Mouse (Mus musculus) heart, adult 2 months (tissue): ENCODE results near the gene Robo1. TPM values are rescaled to one million over a fixed set of nuclear protein-coding genes. Genes with fewer than 3 reads are reported as not detected.

Experiments used
- DNase-seq, 2 experiments: peaks; one replicate each; pipeline ENCODE4 v3.0.0; 2021
- H3K27ac ChIP-seq: fragments of 200-600 bp; 2 replicates; pipeline ENCODE4 v1.8.1; 2022
- H3K27me3 ChIP-seq: fragments of 200-500 bp; 2 replicates; pipeline ENCODE4 v1.6.1; 2012; ENCODE audit warnings: mild to moderate bottlenecking, low read length, inconsistent platforms, mixed read lengths; ENCODE audit not compliant: control insufficient read depth, insufficient read depth
- H3K36me3 ChIP-seq: fragments of 200-500 bp; 2 replicates; pipeline ENCODE4 v1.6.1; 2012; ENCODE audit warnings: low read length, inconsistent platforms; ENCODE audit not compliant: control insufficient read depth, insufficient read depth
- H3K4me1 ChIP-seq: fragments of 200-500 bp; 2 replicates; pipeline ENCODE4 v1.6.1; 2011; ENCODE audit warnings: low read length; ENCODE audit not compliant: control insufficient read depth, insufficient read depth
- H3K4me3 ChIP-seq: fragments of 200-600 bp; 2 replicates; pipeline ENCODE4 v1.8.1; 2022
- H3K79me2 ChIP-seq: fragments of 200-500 bp; replicated peaks from 2 replicates; pipeline ENCODE4 v1.6.1; 2012; ENCODE audit warnings: mild to moderate bottlenecking, inconsistent platforms, low read length, moderate library complexity, mixed read lengths; ENCODE audit not compliant: control insufficient read depth, insufficient read depth
- H3K9ac ChIP-seq: fragments of 200-500 bp; 2 replicates; pipeline ENCODE4 v1.6.1; 2012; ENCODE audit warnings: low read depth, mild to moderate bottlenecking, control low read depth, inconsistent platforms, low read length, mixed read lengths
- CTCF ChIP-seq: fragments of 200-600 bp; IDR thresholded peaks from 2 replicates; pipeline ENCODE4 v1.8.1; 2022; ENCODE audit warnings: antibody characterized with exemption, mild to moderate bottlenecking, moderate library complexity
- EP300 ChIP-seq: fragments of 200-500 bp; IDR thresholded peaks from 2 replicates; pipeline ENCODE4 v1.6.1; 2011; ENCODE audit warnings: low read depth, low read length, control low read depth; ENCODE audit not compliant: insufficient read depth
- POLR2A ChIP-seq: fragments of 200-500 bp; IDR thresholded peaks from 2 replicates; pipeline ENCODE4 v1.6.1; 2011; ENCODE audit warnings: mild to moderate bottlenecking, low read depth, low read length, control low read depth; ENCODE audit not compliant: insufficient read depth
- WGBS: fragments of 180-500 bp; shearing (Covaris S2); methylation state at CpG from one replicate; pipeline ENCODE4 v1.1.7; 2018; 5-methylcytosine and 5-hydroxymethylcytosine counted together
- intact Hi-C: fragments of 180-260 bp; cut with DNase I; formaldehyde crosslinking; loops from one replicate; pipeline ENCODE4 v1.15.1; 2025
- polyA plus RNA-seq: library from polyadenylated mRNA; depleted of rRNA; stranded (reverse); fragments of >200 nt; gene quantifications from 2 replicates; pipeline ENCODE4 v1.2.3, GENCODE M21; 2012
- total RNA-seq, 2 experiments: library from RNA; stranded (reverse); gene quantifications; 2 replicates each; pipeline ENCODE4 v1.2.3; 2021

The Robo1 gene
- total and polyA plus RNA-seq, 3 experiments: 0.76 to 1.2 (median 1.1) TPM

DNA sequence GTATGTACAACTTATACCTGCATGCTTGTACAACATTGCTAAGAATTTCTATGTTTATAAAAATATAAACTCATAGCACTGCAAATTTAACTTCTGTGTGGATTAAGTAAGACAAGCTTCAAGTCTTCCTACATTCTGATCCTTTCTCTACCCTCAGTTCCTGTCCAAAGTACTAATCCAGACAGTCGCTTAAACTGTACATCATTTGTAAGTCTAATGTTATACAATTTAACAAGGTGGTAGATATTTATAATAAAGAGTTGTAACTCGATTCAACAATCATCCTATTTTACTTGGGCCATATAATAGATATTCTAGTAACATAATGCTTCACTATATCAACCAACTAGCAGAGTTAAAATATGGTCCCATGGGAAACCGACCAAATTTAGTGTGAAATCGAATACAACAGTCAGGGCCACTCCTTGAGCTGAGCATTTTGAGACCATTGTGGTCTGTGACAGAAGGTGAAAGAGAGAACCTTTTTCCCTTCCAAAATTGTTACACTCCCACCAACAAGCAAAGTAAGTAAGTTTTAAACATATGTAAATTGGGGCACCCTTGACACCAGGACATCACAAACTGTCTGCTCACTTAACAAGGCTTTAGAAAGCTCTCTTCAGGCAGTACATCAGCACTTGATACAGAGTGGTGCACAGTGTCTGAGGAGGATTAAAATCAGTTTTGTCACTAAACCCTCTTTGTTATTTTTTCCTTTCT lies 295.5 kb downstream of the Robo1 start:
- no peaks in the 10 kb centered on the region for H3K36me3 ChIP-seq
- H3K79me2 ChIP-seq: no peaks in the 10 kb centered on the region
- TF ChIP-seq CTCF (no peak), EP300 (no peak), POLR2A (no peak)
- H3K9ac ChIP-seq: no peak overlapping the region
- H3K27me3 ChIP-seq: no peaks in the 10 kb centered on the region
- 80% methylated on average over 4 of the region's 4 CpGs for WGBS
- H3K27ac ChIP-seq: no peak overlapping the region
- intact Hi-C loops: loop anchor here (10.0 kb wide), 1 partner anchor 249 kb away; no protein-coding TSS in a partner anchor
- no peak overlapping the region for H3K4me3 ChIP-seq
- no peak for DNase-seq
- H3K4me1 ChIP-seq: no peaks in the 10 kb centered on the region

DNA sequence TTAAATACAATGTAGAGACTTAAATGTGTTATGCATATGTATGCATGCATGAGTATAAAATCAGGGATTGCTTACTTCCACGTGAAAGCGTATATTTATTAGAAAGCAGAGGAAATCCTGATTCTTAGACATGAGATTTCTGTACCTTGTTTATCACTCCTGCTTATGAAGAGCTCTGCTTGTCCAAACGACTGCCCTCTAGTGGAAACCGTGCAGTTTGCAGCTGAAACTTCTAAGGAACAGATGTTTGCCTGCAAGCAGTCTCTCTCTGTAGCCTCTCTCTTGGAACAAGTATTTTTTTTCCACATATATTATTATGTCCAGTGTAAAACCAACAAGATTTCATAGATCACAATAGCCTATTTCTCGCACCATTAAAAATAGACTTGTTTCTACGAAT lies 297.0 kb downstream of the Robo1 start:
- Histone ChIP-seq H3K79me2 (no peaks in the 10 kb centered on the region), H3K27ac (no peak overlapping the region), H3K36me3 (no peaks in the 10 kb centered on the region), H3K4me3 (no peak overlapping the region), H3K9ac (no peak overlapping the region), H3K27me3 (no peaks in the 10 kb centered on the region), H3K4me1 (no peaks in the 10 kb centered on the region)
- WGBS: 22% methylated on average over 6 of the region's 6 CpGs
- TF ChIP-seq POLR2A (no peak), CTCF (peak; percentile 89), EP300 (no peak)
- intact Hi-C loops: loop anchor here (10.0 kb wide), 1 partner anchor 250 kb away; no protein-coding TSS in a partner anchor
- DNase-seq: peak; percentile 13 to 51

DNA sequence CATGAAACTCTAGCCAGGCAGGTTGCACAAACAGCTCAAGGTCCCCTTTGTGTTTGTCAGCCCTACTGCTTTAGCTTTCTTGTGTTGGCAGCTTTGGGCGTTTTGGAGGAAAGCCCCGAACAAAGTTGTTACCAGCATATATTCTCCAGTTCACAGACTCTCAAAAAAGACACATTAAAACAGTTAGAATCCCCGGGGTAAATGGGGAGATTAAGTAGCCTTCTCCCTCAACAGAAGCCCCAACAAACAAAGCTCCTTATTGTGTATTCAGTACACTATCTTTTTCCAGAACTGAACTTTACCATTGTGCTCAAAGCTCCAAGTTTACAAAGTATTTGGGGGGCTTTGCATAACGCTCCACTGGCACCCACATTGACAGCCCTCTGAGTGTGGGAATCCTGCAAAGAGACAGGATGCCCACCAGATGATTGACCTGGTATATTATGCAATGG lies 302.6 kb downstream of the Robo1 start:
- WGBS: 48% methylated on average over 4 of the region's 4 CpGs
- Histone ChIP-seq H3K4me3 (no peak overlapping the region), H3K4me1 (no peaks in the 10 kb centered on the region), H3K79me2 (no peaks in the 10 kb centered on the region), H3K9ac (no peak overlapping the region), H3K27ac (no peak overlapping the region), H3K36me3 (no peaks in the 10 kb centered on the region), H3K27me3 (no peaks in the 10 kb centered on the region)
- intact Hi-C loops: no loop called here
- DNase-seq: no peak
- TF ChIP-seq POLR2A: no peak
- TF ChIP-seq EP300: no peak
- TF ChIP-seq CTCF: no peak

DNA sequence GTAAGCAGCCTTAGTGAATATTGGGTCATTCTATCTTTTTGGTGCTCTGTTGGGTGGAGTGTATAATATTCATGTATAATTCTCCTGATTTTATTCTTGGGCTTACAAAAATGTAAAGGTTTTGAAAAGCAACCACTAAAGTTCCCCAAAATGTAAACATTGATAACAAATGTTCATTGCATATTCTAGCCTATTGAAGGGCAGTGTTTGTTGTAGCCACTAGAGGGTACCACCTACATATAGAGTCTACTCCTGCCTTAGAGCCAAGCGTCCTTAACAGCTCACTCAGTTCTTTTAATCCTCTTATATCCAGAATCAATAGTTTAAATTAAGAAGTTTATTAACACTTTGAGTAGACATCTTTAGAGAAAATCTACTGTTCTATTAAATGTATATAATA lies 306.8 kb downstream of the Robo1 start:
- Histone ChIP-seq H3K9ac (no peak overlapping the region), H3K79me2 (no peaks in the 10 kb centered on the region), H3K36me3 (no peaks in the 10 kb centered on the region), H3K4me1 (no peaks in the 10 kb centered on the region), H3K27ac (no peak overlapping the region), H3K4me3 (no peak overlapping the region), H3K27me3 (no peaks in the 10 kb centered on the region; the same call in 1 of the 2 replicates)
- 21% methylated on average over 1 of the region's 1 CpGs for WGBS
- no peak for DNase-seq
- intact Hi-C loops: no loop called here
- TF ChIP-seq CTCF (peak; percentile 64), POLR2A (no peak)

DNA sequence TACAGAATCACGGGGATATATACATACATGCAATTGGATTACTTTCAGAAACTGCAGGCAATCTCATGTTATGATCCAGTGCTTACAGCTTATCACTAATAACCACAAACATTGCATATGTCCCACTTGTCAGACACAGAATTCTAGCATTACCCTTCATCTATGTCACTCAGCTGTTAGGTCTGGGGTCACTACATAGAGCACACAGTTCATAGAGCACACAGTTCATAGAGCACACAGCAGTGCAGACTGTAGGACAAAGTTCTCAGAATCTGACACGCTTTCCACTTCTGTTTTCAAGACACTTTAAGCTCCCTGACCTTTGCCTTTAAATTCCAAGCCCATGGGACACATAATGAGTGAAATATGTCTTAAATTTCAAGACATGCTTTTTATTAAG lies 307.3 kb downstream of the Robo1 start:
- no peaks in the 10 kb centered on the region for H3K79me2 ChIP-seq
- TF ChIP-seq EP300: no peak
- no peak for TF ChIP-seq CTCF
- no peak for TF ChIP-seq POLR2A
- no peaks in the 10 kb centered on the region for H3K4me1 ChIP-seq
- no peaks in the 10 kb centered on the region for H3K36me3 ChIP-seq
- intact Hi-C loops: no loop called here
- no peak for DNase-seq
- H3K27ac ChIP-seq: no peak overlapping the region
- 75% methylated on average over 2 of the region's 2 CpGs for WGBS
- H3K27me3 ChIP-seq: no peaks in the 10 kb centered on the region; the same call in 1 of the 2 replicates
- H3K4me3 ChIP-seq: no peak overlapping the region
- H3K9ac ChIP-seq: no peak overlapping the region

DNA sequence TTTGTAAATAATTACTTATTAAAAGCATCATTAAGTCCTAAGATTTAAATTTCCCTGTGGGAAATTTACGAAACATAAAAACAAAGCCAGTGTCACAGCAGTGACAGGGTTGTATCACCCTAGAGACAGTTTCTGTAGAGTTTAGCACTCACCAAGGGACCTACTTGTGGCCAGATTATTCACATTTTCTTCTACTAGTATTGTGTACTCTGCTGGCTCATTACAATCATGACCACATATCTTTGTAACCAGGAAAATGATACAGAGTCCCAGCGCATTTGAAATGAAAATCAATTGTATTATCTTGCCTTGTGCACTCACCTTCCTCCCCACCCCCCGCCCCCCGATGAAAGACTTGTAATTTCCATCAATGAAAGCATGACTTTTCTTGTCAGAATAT lies 314.3 kb downstream of the Robo1 start:
- Histone ChIP-seq H3K4me3 (no peak overlapping the region), H3K27ac (no peak overlapping the region), H3K36me3 (no peaks in the 10 kb centered on the region), H3K27me3 (no peaks in the 10 kb centered on the region; the same call in 1 of the 2 replicates), H3K4me1 (no peaks in the 10 kb centered on the region), H3K9ac (no peak overlapping the region), H3K79me2 (no peaks in the 10 kb centered on the region)
- no peak for DNase-seq
- 74% methylated on average over 4 of the region's 4 CpGs for WGBS
- no peak for TF ChIP-seq EP300
- TF ChIP-seq POLR2A: no peak
- no peak for TF ChIP-seq CTCF
- intact Hi-C loops: no loop called here
